Mouse (Mus musculus) cerebellum, adult 11-12 months (tissue): Measurements from ENCODE around the gene Gm21969.

Source experiments
- DNase-seq: peaks from one replicate; pipeline ENCODE4 v3.0.0; 2022

Gm21969 gene

DNA sequence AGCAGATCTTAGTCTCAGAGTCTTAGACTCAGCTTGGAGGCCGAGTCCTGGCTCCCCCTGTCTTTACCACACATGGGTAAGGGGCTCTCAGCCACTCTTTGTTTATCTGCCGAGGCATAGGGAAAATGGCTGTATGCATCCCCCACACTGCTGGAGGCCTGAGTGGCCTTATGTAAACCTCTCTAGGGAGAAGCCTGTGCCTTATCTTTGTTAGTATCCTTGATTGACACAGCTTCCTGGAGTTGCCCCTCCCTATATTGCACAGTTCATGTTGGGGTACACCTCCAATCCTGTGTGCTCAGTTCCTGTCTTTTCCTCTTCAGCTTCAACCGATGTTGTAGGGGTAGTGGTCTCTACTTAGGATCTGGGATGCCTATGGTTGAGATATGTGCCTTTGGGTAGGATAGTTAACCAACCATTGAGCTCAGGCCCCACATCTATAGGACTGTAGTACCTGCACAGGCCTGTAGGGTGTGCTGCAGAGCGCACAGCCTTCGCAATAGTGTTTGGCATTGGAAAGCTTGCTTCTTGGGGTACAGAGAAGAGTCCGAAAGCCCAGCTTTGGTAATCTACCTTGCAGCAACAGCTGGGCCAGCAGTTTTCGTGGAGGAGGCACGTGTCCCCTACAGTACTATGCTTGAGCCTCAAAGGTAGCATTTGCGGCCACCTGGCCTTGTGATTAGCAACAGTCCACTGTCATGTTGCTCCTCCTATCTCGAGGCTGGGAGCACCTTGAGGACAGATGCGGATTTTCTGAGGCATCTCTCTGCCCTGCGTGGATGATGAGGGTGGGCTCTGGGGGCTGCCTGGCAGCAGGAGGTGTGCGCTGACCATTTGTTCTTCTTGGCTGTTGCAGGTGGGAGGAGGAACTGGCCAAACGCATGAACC is at the start of gene Gm21969:
Gene Gm21969, plus strand, starts transcription at position 830 of the 888 bp plus-strand sequence.
- peak; percentile 54 for DNase-seq

DNA sequence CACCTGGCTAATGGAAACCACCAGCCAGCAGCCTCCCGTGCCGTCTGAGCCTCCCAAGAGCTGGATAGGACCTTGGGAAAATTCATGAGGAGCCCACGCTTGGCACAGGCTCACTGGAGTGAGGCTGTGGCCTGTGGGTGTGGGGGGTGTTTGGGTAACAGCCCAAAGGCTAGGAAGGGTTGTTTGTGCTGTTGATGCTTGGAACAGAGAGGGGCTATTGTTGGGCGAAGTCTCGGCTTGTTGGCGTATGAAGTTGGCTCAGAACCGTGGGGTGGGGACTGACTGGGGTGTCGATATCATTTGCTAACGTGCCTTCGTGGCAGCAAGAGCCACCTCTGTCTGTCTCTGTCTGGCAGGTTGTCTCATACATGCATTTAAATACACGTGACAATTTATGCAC is 47.8 kb upstream of the Gm21969 start:
- no peak for DNase-seq

GRCm38 (mm10) chr4:139555951-139556350 is 47.0 kb upstream of the Gm21969 start:
- DNase-seq: no peak

DNA sequence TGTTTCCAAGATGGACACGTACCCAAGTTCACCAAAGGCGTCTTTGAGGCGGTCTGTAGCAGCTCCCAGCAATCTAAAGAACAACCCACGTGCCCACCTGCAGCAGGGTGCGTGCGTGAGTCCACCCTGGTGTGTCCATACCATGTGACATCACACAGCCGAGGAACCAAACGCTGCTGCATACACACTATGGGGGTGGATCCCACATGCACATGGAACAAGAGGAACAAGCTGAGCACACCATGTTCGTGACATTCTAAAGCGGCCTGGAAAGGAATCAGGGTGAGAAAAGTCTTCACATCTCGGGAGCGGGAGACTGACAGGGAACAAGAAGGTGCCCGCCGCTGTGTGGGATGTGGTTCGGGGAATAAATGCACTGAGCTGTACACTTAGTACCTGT is 34.6 kb upstream of the Gm21969 start:
- DNase-seq: no peak

DNA sequence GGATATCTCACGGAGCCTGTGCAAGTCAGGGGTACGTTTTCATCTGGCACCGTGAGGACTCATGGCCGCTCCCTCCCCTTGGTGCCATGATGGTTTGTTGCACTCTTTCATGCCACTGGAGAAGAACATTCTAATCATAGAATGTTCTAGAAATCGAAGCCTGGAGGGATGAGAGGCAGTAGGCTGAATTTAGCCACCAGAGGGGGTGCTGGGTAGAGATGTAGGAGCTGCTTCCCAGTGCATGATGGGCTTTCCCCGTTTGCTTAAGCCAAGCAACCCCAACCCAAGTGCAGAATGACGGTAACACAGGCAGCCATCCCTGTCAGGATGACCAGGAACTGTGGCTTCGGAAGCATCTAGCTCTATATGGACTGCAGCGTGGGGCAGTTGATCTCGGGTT is 32.2 kb upstream of the Gm21969 start:
- DNase-seq: peak; percentile 31

GRCm38 (mm10) chr4:139572928-139573512 is 30.0 kb upstream of the Gm21969 start:
- peak; percentile 61 for DNase-seq

- DNase-seq: peak; percentile 100
Measured at GRCm38 (mm10) chr4:139574156-139574798, 28.7 kb upstream of the Gm21969 start.

- DNase-seq: peak; percentile 85
Measured at GRCm38 (mm10) chr4:139574799-139575672, 27.9 kb upstream of the Gm21969 start.

DNA sequence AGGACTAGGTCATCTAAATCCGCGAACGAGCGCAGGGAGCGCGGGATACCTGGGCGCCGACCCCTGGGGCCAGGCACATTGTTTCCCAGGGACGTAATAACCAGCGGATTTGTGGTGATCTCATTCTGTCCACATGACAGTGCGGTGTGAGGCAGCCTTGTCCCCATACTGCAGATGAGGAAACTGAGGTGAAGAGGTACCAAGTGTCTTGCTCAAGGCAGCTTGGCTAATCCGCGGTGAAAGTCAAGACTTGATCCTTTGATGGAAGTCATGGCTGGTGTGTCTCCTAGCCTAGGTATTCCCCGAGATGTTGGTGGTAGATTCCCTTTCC is 27.3 kb upstream of the Gm21969 start:
- DNase-seq: no peak

DNA sequence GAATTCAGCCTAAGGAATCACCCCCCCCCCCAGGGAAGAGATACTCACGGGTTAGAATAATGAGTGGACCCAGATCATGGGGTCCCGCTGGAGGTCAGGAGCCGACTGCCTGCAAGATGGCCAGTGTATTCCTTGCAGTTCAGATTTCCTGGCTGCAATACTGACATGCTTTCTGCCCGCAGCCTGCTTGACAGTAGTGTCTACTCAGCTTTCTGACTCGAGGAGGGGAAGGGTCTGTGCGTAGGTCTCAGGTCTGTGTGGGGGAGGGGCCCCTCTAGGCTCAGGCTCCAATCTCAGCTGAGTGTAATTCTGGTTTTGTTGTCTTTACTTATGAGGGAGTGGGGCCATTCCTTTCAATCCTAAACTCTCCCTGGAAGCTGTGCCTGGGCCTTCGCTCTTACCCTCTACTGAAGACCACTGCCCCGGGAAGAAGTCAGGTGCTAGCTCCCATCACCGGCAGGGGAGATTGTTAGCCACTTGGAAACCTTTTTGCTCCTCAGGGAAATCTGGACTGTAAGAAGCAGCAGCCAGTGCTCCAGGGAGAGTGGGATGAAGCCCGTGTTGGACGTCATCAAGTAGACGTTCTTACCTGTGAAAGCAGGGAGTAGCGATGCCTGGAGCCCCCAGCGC is 26.6 kb upstream of the Gm21969 start:
- DNase-seq: peak; percentile 60

DNA sequence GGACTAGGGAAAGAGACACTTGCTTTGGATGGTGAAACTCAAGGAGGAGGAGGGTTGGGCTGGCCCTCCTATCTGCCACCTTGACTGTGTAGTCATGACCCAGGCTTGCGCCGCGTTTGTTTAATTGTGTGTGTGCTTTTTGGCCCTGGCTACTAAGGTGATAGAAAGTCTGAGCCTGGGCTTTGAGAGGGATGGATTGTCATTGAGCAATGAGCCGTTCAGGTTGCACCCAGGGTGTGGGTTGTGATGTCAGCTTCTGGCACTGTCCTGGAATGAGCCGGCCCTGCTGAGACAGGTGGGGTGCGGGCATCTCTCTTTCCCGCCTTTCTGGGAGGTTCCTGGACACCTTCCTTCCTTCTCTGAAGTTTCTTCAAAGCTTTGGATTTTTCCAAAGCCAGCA is 26.0 kb upstream of the Gm21969 start:
- peak; percentile 73 for DNase-seq

- DNase-seq: no peak
Measured at GRCm38 (mm10) chr4:139578389-139578788, 24.6 kb upstream of the Gm21969 start.

- peak; percentile 33 for DNase-seq
Measured at GRCm38 (mm10) chr4:139579003-139579402, 24.0 kb upstream of the Gm21969 start.

DNA sequence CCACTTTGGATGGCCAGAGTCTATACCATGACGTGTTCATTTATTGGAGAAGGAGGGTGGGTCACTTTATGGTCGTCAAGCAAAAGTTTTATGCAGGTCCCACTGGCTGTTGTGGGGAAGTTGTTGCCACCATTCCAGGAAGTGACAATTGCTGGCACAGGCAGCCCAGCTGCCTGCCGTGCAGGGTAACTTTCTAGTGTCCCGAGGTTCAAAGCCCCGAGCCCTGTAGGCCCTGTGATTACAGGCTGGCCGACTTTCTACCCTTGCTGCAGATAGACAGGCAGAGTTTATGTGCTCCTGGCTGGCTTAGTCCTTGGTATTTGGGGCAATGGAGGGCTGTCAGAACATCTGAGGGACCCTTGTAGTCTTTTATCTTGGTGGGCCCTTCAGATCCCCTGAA is 23.5 kb upstream of the Gm21969 start:
- peak; percentile 35 for DNase-seq

DNA sequence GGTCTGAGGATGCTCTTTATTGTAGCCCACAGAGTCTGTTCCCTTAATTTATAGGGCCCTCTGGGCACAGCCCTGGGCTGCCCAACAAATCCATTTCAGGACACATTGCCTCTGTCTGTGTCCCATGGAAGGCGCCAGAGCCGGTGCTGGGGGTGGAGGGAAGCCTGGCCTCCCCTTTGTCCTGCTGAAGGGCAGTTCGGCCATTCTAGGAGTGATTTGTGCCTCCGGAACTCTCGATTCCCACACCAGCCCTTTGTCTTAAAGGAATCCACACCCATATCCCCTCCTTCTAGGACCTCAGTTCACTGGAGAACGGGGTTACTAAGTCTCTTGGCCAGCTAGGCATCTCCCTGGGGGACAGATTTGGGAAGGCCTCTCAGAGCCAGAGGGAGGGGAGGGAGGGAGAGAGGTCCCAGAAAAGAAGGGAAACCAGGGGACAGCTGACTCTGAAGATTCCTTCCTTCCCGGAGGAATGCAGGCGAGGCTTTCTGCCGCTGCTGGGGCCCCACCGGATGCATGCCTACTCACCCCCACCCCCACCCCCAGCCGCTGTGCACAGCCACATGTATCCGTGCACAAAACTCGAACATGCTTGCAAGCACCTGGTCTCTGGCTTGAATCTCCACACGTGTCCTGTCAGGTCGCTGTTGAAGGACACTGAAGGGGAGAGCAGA is 22.2 kb upstream of the Gm21969 start:
- no peak for DNase-seq

DNA sequence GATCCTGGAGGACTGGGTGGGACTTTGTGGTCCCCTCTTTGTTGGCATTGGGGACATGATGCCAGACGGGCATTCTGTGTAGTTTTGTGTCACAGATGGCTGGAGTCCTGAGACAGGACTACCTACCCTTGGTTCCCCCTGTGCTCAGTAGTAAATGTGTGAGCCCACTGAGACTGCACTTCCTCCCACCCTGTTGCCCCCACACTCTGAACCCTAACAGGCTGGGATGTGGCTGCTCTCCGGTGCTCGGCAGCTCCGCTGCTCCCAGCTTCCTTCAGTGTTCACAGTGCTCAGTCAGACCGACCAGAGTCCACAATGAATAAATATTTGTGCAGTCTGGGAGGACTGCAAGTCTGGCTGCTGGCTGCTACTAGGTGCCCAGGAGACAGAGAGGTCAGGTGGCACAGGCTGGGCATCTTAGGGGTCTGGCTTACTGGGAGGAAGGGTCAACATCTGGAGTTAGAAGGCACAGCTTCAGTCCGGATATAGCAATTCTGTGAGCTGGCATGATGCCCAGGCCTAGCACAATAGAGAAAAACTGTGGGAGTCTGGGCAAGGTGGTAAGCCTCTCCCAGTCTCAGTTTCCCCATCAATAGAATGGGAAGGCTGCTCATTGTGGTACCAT is 21.4 kb upstream of the Gm21969 start:
- peak; percentile 57 for DNase-seq

- DNase-seq: peak; percentile 55
Measured at GRCm38 (mm10) chr4:139582346-139582745, 20.6 kb upstream of the Gm21969 start.

DNA sequence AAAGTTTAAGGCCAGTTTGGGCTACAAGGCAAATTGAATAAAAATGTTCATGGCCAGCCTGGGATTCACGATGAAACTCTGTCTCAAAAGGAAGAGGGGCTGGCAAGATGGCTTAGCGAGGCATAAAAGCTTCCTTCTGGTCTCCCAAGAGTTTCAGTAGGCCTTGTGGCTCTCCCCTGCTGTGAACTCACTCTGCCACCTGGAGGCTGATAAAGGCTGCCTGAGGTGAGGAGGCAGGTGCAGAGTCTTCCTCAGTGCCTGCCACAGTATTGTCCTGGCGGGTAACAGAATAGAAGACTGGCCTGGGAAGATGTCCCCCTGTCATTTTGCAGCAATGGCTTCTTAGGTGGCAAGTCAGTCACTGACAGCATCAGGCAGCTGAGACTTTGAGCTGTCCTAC is 20.1 kb upstream of the Gm21969 start:
- DNase-seq: no peak

DNA sequence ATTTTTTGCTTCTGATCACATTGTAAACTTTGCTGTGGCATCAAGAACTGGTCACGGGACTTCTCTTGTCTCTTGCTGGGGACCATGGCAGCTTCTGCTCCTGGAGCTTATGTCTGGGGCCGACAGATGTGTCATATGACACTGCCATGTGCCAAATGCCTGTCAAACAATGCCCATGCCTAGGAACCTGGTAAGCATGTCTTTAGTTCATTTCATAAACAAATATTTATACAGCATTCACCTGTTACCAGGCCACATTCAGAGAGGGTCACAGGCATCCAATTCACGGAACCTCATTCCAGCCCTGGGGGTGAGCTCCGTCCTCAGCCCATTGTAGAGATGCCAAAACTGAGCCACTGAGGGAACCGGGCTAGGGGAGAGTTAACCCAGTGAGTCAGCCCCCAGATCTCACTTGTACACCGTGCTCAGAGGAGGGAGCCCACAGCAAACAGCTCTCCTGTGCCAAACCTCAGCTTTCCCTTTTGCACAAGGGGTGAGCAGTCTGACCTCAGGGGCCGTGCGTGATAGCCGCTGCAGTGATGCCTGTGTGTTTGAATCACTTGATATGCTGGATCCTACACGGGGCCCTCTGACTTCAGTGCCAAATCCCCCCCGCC is 19.2 kb upstream of the Gm21969 start:
- peak; percentile 33 for DNase-seq

GRCm38 (mm10) chr4:139584704-139585103 is 18.3 kb upstream of the Gm21969 start:
- peak; percentile 41 for DNase-seq

DNA sequence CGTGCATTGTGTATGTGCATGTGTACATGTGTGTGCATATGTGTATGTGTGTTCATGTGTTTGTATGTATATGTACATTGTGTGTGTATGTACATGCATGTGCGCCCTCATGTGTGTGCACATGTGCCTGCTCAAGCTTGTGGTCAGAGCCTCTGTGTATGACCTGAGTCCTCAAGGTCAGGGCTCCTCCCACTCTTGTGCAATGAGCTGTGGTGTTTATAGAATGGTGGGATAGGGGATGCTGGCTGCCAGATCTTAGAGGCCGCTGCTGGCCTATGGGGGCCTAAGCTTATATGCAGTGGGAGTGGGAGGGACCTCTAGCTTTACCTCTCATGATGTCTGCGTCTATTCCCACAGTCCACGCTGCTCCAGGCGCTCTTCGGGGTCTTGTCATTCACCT is 17.3 kb upstream of the Gm21969 start:
- no peak for DNase-seq
